Mouse (Mus musculus): ENCODE results near the gene Slc1a3.

Gene Slc1a3

DNA sequence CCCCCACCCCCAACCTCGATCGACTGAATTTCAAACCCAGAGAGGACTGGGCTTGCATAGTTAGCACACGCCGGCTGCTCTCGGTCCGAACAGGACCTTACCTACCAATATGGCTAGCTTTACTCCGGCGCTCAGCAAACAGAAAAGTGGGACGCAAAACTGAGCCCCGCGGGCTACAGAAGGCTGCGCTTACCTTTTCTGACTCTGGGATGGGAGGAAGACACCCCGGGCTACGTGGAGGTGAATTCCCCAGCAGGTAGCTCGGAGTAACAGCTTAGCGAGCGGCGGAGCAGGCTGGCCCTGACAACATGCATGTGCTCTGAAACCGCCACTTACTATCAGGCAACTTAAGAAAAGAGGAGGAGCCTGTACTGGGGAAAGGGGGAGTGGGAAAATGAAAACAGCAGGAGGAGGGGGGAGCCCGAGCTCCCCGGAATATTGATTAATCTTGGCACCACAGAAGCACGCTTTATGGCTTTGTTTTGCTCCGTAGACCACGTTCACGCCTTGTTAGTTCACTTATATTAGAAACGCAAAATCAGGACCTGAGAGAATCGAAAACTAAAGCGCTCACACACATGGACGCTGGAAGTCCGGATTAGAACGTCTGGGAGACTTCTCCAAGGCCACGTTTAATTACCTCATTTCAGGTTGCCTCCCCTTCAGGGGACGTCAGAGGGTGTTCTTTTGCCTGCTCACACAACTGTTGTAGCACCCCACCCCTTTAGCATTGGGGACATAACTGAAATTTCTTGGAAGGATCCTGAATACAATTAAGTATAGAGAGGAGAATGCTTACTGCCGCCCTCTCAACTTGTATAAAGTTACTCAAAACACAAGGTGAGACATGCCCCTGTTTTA lies at the start of gene Slc1a3:
TSS of gene Slc1a3 (minus strand) at position 619 of the 861 bp plus-strand sequence.
- DNase-seq (ENCODE audit: low read depth, low spot score) = no peak

DNA sequence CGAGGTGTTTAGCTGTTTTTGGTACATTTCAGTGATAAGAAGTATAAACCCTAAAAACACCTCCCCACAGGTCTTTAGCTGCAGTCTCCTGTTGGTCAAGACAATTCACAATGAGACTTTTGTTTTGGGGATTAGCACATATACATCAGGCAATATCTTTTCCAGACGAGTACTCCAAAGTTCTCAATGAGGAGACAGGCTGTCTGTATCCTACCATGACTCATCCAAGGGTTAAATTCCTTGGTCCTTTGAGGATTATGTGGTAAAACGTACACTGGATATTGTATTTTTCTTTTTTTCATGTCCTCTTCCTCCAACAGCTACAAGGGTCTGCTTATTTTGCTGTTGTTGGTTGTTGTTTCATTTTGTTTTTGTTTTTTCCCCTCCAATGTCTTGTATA lies 48.5 kb upstream of the Slc1a3 start:
- no peak for DNase-seq (ENCODE audit: low read depth, low spot score)

DNA sequence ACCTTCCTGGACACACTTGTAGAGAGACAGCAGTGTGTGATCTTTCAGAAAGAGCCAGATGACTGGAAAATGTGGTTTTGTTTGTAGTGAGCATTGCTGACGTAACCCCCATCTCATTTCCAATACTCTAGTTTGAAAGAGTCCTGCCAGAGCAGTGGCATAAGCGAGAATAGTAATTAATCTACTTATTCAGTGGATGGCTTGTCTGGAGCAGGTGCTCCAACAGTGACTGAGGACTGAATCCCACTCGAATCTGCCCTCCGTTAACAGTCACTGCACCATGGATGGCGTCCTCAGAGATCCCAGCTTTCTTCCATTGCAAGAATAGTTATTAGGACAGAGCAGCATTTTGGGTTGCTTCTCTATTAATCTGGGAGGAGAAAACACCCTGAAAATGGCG lies 45.9 kb upstream of the Slc1a3 start:
- DNase-seq (ENCODE audit: low read depth, low spot score) = no peak

- no peak for DNase-seq (ENCODE audit: low read depth, low spot score)
Observed at GRCm38 (mm10) chr15:8749762-8750161, 39.2 kb upstream of the Slc1a3 start.

- DNase-seq (ENCODE audit: low read depth, low spot score) = no peak
Observed at GRCm38 (mm10) chr15:8748771-8749170, 38.2 kb upstream of the Slc1a3 start.

- DNase-seq (ENCODE audit: low read depth, low spot score) = no peak
Observed at GRCm38 (mm10) chr15:8741593-8741992, 31.0 kb upstream of the Slc1a3 start.

- no peak for DNase-seq (ENCODE audit: low read depth, low spot score)
Observed at GRCm38 (mm10) chr15:8740724-8741123, 30.2 kb upstream of the Slc1a3 start.

GRCm38 (mm10) chr15:8738156-8738555 lies 27.6 kb upstream of the Slc1a3 start:
- no peak for DNase-seq (ENCODE audit: low read depth, low spot score)

GRCm38 (mm10) chr15:8734363-8734739 lies 23.8 kb upstream of the Slc1a3 start:
- DNase-seq (ENCODE audit: low read depth, low spot score) = no peak

- DNase-seq (ENCODE audit: low read depth, low spot score) = no peak
Observed at GRCm38 (mm10) chr15:8733669-8734362, 23.3 kb upstream of the Slc1a3 start.

DNA sequence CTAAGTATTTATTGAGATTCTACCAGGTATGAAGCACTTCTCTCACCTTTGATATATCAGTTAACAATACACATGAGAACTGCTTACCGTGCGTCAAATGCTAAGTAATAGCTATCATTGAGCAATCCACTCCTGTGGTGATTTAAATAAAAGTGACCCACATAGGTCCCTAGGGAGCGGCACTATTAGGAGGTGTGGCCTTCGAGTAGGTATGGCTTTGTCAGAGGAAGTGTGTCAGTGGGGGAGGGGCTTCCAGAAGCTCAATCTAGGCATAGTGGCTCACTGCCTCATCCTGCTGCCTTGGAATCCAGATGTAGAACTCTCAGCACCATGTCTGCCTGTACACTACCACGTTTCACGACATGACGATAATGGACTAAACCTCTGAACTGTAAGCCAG lies 18.3 kb upstream of the Slc1a3 start:
- no peak for DNase-seq (ENCODE audit: low read depth, low spot score)

DNA sequence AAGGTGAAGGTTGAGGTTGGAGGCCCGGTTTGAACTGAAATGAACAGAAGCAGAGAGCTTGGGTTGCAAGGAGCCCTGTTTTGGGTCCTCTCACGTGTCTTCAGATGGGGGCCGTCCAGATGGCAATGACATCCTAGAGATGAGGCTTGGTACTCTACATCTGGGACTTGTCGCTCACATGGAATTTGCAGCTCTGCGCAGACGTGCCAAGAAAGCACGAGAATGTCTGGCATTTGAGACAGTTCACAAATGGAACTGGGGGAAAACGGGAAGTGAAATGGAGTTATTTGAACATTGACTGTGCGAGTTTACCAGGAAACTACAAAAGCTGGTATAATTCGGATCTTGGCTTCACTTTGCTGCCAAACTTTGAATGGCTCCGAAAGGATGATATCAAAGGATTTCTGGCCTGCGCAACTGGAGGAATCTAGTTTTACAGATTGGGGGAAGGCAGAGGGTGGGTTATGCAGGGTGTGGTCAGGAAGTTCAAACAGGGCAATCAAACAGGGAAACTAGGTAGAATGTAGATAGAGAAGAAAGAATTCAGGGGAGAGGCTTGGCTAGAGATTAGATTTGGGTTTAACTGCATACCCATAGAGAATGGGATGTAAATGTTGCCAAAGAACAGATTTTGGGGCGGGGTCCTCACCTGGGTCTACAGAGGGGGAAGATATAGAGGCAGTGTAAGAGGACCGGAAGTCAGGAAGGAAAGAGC lies 12.0 kb upstream of the Slc1a3 start:
- DNase-seq (ENCODE audit: low read depth, low spot score) = no peak

DNA sequence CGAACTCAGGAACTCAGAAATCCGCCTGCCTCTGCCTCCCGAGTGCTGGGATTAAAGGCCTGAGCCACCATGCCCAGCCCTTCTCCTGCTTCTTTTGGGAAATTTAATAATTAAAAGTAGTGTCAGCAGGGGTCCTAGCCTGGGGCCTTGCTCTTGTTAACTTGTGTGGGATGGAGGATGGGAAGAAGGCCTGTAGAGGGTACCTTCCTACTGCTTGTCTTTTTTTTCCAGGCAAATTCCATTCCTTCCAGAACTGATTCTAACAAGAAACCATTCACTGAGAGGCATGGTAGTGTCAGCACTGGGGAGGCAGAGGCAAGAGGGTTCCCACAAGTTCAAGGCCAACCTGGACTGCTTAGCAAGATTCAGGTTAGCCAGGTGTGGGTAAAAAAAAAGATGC lies 11.2 kb upstream of the Slc1a3 start:
- no peak for DNase-seq (ENCODE audit: low read depth, low spot score)

- no peak for DNase-seq (ENCODE audit: low read depth, low spot score)
Observed at GRCm38 (mm10) chr15:8721005-8721404, 10.4 kb upstream of the Slc1a3 start.

DNA sequence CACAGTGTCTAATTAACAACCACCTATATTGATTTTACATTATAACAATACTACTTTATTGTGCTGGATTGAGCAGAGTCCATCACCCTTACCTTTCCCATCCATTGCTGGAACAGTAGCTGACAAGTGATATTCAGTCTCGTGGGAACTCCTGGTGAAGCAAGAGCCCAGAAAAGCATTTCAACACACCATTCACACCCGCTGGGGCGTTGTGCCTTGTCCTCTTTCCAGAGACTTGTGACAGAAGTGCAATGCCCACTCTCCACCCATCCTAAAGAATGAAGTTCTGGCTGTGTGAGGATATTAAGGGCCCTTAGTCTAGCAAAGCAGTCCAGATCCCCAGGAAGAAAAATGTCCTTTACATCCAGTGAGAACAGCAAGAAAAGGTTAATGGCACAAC lies 7.9 kb upstream of the Slc1a3 start:
- DNase-seq (ENCODE audit: low read depth, low spot score) = no peak

DNA sequence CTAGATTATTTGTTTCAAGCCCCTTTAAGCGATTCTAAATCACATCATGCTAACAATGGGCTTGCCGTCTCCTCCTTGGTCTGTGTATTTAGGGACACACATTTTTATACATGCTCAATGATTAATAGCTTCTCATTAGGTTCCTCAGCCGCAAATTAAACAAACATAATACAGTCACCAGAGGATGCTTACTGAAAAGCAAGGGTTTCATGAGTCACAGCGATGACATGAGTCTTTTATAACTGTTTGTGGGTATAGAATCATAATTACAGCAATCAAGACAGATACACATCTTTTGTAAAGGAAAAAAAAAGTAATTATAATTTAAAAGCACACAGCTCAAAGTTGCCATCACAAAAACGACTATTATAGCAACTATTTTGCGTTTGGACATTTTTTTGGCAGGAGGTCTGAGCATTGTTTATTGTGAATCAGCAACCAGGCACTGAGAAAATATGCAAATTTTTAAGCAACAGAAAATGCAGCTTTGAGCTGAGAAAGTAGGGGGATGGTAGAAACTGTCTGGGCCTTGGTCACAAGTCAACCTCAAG lies 6.5 kb upstream of the Slc1a3 start:
- no peak for DNase-seq (ENCODE audit: low read depth, low spot score)

- no peak for DNase-seq (ENCODE audit: low read depth, low spot score)
Observed at GRCm38 (mm10) chr15:8716330-8716964, 5.9 kb upstream of the Slc1a3 start.

GRCm38 (mm10) chr15:8715666-8716065 lies 5.1 kb upstream of the Slc1a3 start:
- no peak for DNase-seq (ENCODE audit: low read depth, low spot score)

GRCm38 (mm10) chr15:8712433-8712984 lies 1.9 kb upstream of the Slc1a3 start:
- DNase-seq (ENCODE audit: low read depth, low spot score) = no peak

GRCm38 (mm10) chr15:8711630-8712310 lies 1.2 kb upstream of the Slc1a3 start:
- no peak for DNase-seq (ENCODE audit: low read depth, low spot score)

- DNase-seq (ENCODE audit: low read depth, low spot score) = no peak
Observed at GRCm38 (mm10) chr15:8709578-8709977, 986 bp downstream of the Slc1a3 start.

Measured in retina, adult 2 months (tissue).